Mouse (Mus musculus): ENCODE data around the gene Gm10447. TPM values are rescaled to one million over a fixed set of nuclear protein-coding genes. Genes with fewer than 3 reads are reported as not detected.

Gene Gm10447
- polyA plus RNA-seq, 1 experiment from 2014 or later = not detected

- H3K27ac ChIP-seq = no peak overlapping the region
- H3K9me3 ChIP-seq = no peaks in the 10 kb centered on the region
- ATAC-seq (ENCODE audit: borderline replicate concordance, extremely low read depth, low FRiP score, low TSS enrichment) = no peak
- H3K4me2 ChIP-seq = no peak overlapping the region
- peaks cover 92% of the 10 kb centered on the region for H3K36me3 ChIP-seq
- no peaks in the 10 kb centered on the region for H3K4me1 ChIP-seq
- H3K4me3 ChIP-seq = no peak overlapping the region
- no peaks in the 10 kb centered on the region for H3K27me3 ChIP-seq
- no peak overlapping the region for H3K9ac ChIP-seq
Observed at GRCm38 (mm10) chr11:53411738-53412137, 45.2 kb downstream of the Gm10447 start.

Small RNA genes lying within 50 kb of the gene (microRNA-seq; reads per million reads assigned to microRNA genes)
- not detected for gene Mir6920

Other genes starting within 250 kb of the Gm10447 start
- 88.8 and 91.2 TPM in 2 replicates for gene Hspa4, start 156.7 kb downstream of the Gm10447 start, polyA plus RNA-seq (2015; fragmentation: Nextera tagmentation; extraction: Ambion mirVana)
- gene Zcchc10, start 132.4 kb downstream of the Gm10447 start, polyA plus RNA-seq (2015; fragmentation: Nextera tagmentation; extraction: Ambion mirVana) = 17.6 and 21.7 TPM in 2 replicates
- gene Aff4, start 106.3 kb downstream of the Gm10447 start, polyA plus RNA-seq (2015; fragmentation: Nextera tagmentation; extraction: Ambion mirVana) = 51.1 and 53.4 TPM in 2 replicates
- gene Leap2, start 33.9 kb downstream of the Gm10447 start, polyA plus RNA-seq (2015; fragmentation: Nextera tagmentation; extraction: Ambion mirVana) = 0.34 TPM in 1 of 2 replicates, not detected in the other
- gene Uqcrq, start 26.3 kb downstream of the Gm10447 start, polyA plus RNA-seq (2015; fragmentation: Nextera tagmentation; extraction: Ambion mirVana) = 468 and 484 TPM in 2 replicates
- gene Gdf9, start 26.1 kb downstream of the Gm10447 start, polyA plus RNA-seq (2015; fragmentation: Nextera tagmentation; extraction: Ambion mirVana) = 1.7 TPM in 2 replicates
- gene Shroom1, start 95 bp upstream of the Gm10447 start, polyA plus RNA-seq (2015; fragmentation: Nextera tagmentation; extraction: Ambion mirVana) = 1.8 and 2.4 TPM in 2 replicates
- not detected in 2 replicates for gene Gm9837, start 13.4 kb upstream of the Gm10447 start, polyA plus RNA-seq (2015; fragmentation: Nextera tagmentation; extraction: Ambion mirVana)
- gene Gm9945, start 23.1 kb upstream of the Gm10447 start, polyA plus RNA-seq (2015; fragmentation: Nextera tagmentation; extraction: Ambion mirVana) = not detected in 2 replicates
- 0.06 and 0.24 TPM in 2 replicates for gene Sowaha, start 23.2 kb upstream of the Gm10447 start, polyA plus RNA-seq (2015; fragmentation: Nextera tagmentation; extraction: Ambion mirVana)
- gene Sept8, start 62.1 kb upstream of the Gm10447 start, polyA plus RNA-seq (2015; fragmentation: Nextera tagmentation; extraction: Ambion mirVana) = 24.3 and 25.1 TPM in 2 replicates
- gene Kif3a, start 110.3 kb upstream of the Gm10447 start, polyA plus RNA-seq (2015; fragmentation: Nextera tagmentation; extraction: Ambion mirVana) = 61.6 and 65.7 TPM in 2 replicates
- gene Il4, start 161.6 kb upstream of the Gm10447 start, polyA plus RNA-seq (2015; fragmentation: Nextera tagmentation; extraction: Ambion mirVana) = 1.2 TPM in 2 replicates
- gene Il13, start 177.6 kb upstream of the Gm10447 start, polyA plus RNA-seq (2015; fragmentation: Nextera tagmentation; extraction: Ambion mirVana) = 0.12 TPM in 1 of 2 replicates, not detected in the other

Data from lung, embryonic 15.5 days (tissue).